Mouse (Mus musculus): ENCODE measurements around the gene Neil3. TPM values are rescaled to one million over a fixed set of nuclear protein-coding genes. Genes with fewer than 3 reads are reported as not detected.
A peak's percentile ranks its signal among the peaks of the same experiment; 100 is the strongest.
"Not testable (repeated sequence)": the region's sequence is repeated elsewhere in the genome, so short reads cannot be mapped to it uniquely, and the experiment has no call there.

The Neil3 gene
- polyA plus RNA-seq, 1 experiment from 2014 or later, result 12.8 TPM

DNA sequence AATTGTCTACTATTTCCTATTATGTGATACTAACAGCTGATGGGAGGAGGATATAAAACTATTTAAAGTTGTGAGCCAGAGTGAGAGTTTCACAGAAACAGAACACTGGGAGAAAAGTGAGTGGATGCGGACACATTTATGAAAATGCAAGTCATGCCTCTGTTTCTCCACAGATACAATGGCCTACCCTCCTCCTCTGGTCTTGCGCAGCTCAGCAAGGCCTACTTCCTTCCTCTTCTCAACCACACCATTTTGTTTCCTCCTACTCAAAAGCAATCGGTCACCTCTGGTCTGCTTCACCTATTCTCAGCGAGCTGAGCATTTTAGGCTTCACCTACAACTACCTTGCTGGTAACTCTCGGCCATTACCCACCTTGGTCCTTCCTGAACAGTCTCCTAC lies 34.0 kb downstream of the Neil3 start:
- H3K9ac ChIP-seq (replicated peaks), result no peak overlapping the region
- no peak overlapping the region for H3K4me2 ChIP-seq (replicated peaks)
- H3K9me3 ChIP-seq, result no peaks in the 10 kb centered on the region
- 91% methylated on average over 5 of the region's 5 CpGs for WGBS
- H3K27ac ChIP-seq, result no peak overlapping the region
- no peaks in the 10 kb centered on the region for H3K27me3 ChIP-seq
- peaks cover 7% of the 10 kb centered on the region for H3K4me1 ChIP-seq (replicated peaks)
- H3K4me3 ChIP-seq (replicated peaks), result no peak overlapping the region
- ATAC-seq, result no peak
- no peaks in the 10 kb centered on the region for H3K36me3 ChIP-seq

DNA sequence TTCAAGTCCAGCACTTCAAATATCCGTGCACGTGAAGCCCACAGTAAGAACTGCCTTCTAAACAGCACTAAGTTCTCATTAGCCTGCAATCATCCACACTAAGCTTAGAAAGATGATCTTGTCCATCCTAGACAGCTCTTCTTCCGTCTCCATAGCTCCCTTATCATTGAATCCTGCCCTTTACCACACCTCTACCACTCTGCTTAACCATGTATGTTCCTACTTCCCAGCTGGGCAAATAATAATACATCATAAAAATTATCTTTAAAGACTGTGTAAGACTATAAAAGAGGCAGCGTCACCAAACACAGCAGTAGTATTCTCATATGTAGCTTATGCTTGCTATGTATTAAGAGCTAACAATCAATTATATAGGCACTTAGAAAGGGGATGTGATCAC lies 35.2 kb downstream of the Neil3 start:
- no peak overlapping the region for H3K9ac ChIP-seq (replicated peaks)
- H3K4me3 ChIP-seq (replicated peaks), result no peak overlapping the region
- H3K4me2 ChIP-seq (replicated peaks), result no peak overlapping the region
- ATAC-seq, result no peak
- H3K9me3 ChIP-seq, result no peaks in the 10 kb centered on the region
- no peak overlapping the region for H3K27ac ChIP-seq
- 94% methylated on average over 4 of the region's 4 CpGs for WGBS
- H3K27me3 ChIP-seq, result no peaks in the 10 kb centered on the region
- H3K36me3 ChIP-seq, result no peaks in the 10 kb centered on the region
- H3K4me1 ChIP-seq (replicated peaks), result peaks cover 8% of the 10 kb centered on the region

DNA sequence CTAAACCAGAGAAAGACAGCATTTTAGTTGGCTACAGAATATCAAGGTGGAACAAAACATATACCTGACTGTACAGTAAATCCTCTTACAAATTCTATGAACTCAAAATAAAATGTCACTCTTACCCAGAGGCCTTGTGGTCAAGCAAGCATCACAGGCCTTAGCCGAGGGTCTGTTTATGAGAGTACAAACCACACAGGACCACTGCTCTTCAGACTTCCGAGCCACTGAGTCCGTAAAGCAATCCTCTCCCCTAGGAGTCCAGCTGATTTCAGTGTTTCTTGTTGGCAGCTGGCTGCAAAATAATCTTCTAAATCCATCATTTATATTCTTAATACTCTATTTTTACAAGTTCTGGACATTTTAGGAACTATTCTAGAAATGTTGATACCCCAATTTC lies 38.0 kb downstream of the Neil3 start:
- H3K4me2 ChIP-seq (replicated peaks), result no peak overlapping the region
- no peaks in the 10 kb centered on the region for H3K27me3 ChIP-seq
- H3K9me3 ChIP-seq, result no peaks in the 10 kb centered on the region
- H3K27ac ChIP-seq, result peak overlapping the region; percentile 67
- no peak overlapping the region for H3K4me3 ChIP-seq (replicated peaks)
- no peak overlapping the region for H3K9ac ChIP-seq (replicated peaks)
- peak; percentile 82; the same call in 1 of the 2 replicates for ATAC-seq
- peaks cover 8% of the 10 kb centered on the region for H3K4me1 ChIP-seq (replicated peaks)
- no peaks in the 10 kb centered on the region for H3K36me3 ChIP-seq
- WGBS, result 63% methylated on average over 3 of the region's 3 CpGs

- Histone ChIP-seq H3K4me1 (replicated peaks) (peaks cover 8% of the 10 kb centered on the region), H3K27ac (peak overlapping the region; percentile 80), H3K9ac (replicated peaks) (no peak overlapping the region), H3K27me3 (no peaks in the 10 kb centered on the region), H3K4me3 (replicated peaks) (no peak overlapping the region), H3K36me3 (0 out of 2 replicates have a peak, but pooled peaks cover 4% of the 10 kb centered on the region), H3K9me3 (no peaks in the 10 kb centered on the region), H3K4me2 (replicated peaks) (peak overlapping the region; percentile 19; the same call in 1 of the 2 replicates)
- peak; percentile 85 for ATAC-seq
- 51% methylated on average over 11 of the region's 11 CpGs for WGBS
These were observed 38.6 kb downstream of the Neil3 start for GRCm38 (mm10) chr8:53600025-53600811.

GRCm38 (mm10) chr8:53598101-53598500 lies 40.8 kb downstream of the Neil3 start:
- 95% methylated on average over 1 of the region's 1 CpGs for WGBS
- H3K36me3 ChIP-seq, result 0 out of 2 replicates have a peak, but pooled peaks cover 4% of the 10 kb centered on the region
- H3K9ac ChIP-seq (replicated peaks), result no peak overlapping the region
- peaks cover 8% of the 10 kb centered on the region for H3K4me1 ChIP-seq (replicated peaks)
- no peak overlapping the region for H3K27ac ChIP-seq
- H3K4me3 ChIP-seq (replicated peaks), result no peak overlapping the region
- no peaks in the 10 kb centered on the region for H3K9me3 ChIP-seq
- no peak overlapping the region for H3K4me2 ChIP-seq (replicated peaks)
- no peaks in the 10 kb centered on the region for H3K27me3 ChIP-seq
- no peak for ATAC-seq

DNA sequence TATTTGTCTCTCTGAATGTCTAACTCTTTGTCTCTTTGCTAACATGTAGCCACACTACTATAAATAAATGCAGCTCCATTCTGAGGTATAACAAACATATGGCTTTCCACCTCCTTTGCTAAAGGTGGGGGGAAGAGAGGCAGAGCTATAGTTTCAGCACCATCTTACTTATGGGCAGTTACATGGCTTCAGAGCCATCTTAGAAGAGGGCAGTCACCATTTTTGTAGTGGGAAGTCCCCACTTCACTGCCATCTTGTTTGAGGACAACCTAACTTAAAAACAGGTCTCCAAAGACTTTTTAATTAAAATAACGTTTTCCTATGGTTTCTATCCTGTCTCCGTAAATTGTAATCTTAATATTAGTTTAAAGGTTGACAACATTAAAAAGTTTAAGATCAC lies 47.1 kb downstream of the Neil3 start:
- H3K4me2 ChIP-seq (replicated peaks), result no peak overlapping the region
- WGBS, result 92% methylated on average over 2 of the region's 2 CpGs

GRCm38 (mm10) chr8:53573600-53573999 lies 65.3 kb downstream of the Neil3 start:
- WGBS, result 86% methylated on average over 2 of the region's 2 CpGs
- Histone ChIP-seq H3K9me3 (no peaks in the 10 kb centered on the region), H3K4me2 (replicated peaks) (no peak overlapping the region), H3K9ac (replicated peaks) (no peak overlapping the region), H3K4me1 (replicated peaks) (no peaks in the 10 kb centered on the region), H3K27me3 (no peaks in the 10 kb centered on the region), H3K36me3 (no peaks in the 10 kb centered on the region), H3K4me3 (replicated peaks) (no peak overlapping the region), H3K27ac (no peak overlapping the region)
- no peak for ATAC-seq

More for the DNA sequence above, 47.1 kb downstream of the Neil3 start:
- no peak for ATAC-seq
- no peaks in the 10 kb centered on the region for H3K4me1 ChIP-seq (replicated peaks)
- H3K9me3 ChIP-seq, result no peaks in the 10 kb centered on the region
- no peak overlapping the region for H3K9ac ChIP-seq (replicated peaks)
- H3K27me3 ChIP-seq, result no peaks in the 10 kb centered on the region
- no peak overlapping the region for H3K4me3 ChIP-seq (replicated peaks)
- H3K27ac ChIP-seq, result no peak overlapping the region
- 0 out of 2 replicates have a peak, but pooled peaks cover 4% of the 10 kb centered on the region for H3K36me3 ChIP-seq

- H3K36me3 ChIP-seq, result no peaks in the 10 kb centered on the region
- H3K27ac ChIP-seq, result no peak overlapping the region
- no peak for ATAC-seq
- 89% methylated on average over 6 of the region's 6 CpGs for WGBS
- H3K9me3 ChIP-seq, result no peaks in the 10 kb centered on the region
- no peak overlapping the region for H3K4me3 ChIP-seq (replicated peaks)
- no peaks in the 10 kb centered on the region for H3K27me3 ChIP-seq
- H3K4me1 ChIP-seq (replicated peaks), result 0 out of 2 replicates have a peak, but pooled peaks cover 8% of the 10 kb centered on the region
- H3K4me2 ChIP-seq (replicated peaks), result no peak overlapping the region
- H3K9ac ChIP-seq (replicated peaks), result no peak overlapping the region
These were observed 72.6 kb downstream of the Neil3 start for GRCm38 (mm10) chr8:53566223-53566622.

DNA sequence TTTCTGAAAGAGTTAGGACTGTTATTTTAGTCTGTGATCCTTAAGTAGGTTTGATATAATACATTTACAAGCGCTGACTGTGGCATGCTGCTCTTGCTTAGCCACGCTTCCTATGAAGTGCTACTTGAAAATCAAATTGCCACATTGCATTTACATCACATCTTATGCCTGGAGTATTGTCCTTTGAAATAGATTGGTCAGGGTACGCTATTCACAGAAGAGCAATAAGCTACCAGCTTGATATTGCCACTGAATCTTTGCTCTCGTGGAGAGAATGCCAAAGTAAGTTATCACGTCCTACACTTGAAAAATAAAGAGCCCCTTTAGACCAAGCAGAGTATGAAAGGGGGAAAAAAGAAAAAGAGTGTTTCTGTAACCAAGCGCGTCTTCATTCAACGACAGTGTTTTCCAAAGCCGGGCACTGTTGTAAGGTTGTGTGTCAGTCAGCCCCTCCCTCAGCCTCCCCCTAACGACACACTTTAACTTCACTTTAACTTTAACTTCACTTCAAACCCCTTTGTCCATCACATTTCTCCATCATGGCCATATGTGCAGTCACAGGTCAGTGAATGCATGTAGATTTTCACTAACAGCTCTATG lies 76.3 kb downstream of the Neil3 start:
- Histone ChIP-seq H3K4me3 (replicated peaks) (no peak overlapping the region), H3K9ac (replicated peaks) (no peak overlapping the region), H3K27me3 (no peaks in the 10 kb centered on the region), H3K36me3 (no peaks in the 10 kb centered on the region), H3K4me1 (replicated peaks) (0 out of 2 replicates have a peak, but pooled peaks cover 8% of the 10 kb centered on the region), H3K4me2 (replicated peaks) (no peak overlapping the region), H3K27ac (no peak overlapping the region), H3K9me3 (no peaks in the 10 kb centered on the region)
- 41% methylated on average over 10 of the region's 10 CpGs for WGBS
- ATAC-seq, result peak; percentile 86

DNA sequence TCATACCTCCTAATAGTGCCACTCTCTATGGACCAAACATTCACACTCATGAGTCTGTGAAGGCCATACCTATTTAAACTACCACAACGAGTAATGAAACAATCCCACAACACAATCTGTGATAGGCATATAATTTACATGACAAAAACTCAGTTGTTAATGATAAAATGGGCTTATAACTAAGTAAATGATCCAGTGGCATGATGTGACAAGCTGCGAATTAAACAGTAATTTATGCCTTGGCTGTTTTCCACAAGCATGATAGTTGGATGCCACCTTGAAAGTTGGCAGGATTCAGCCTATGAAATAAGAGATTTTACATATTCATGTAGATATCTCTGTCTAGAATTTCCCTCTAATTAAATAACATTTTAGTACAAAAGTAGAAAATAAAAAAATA lies 99.3 kb downstream of the Neil3 start:
- WGBS, result 79% methylated on average over 2 of the region's 2 CpGs
- Histone ChIP-seq H3K27me3 (no peaks in the 10 kb centered on the region), H3K27ac (no peak overlapping the region), H3K9me3 (no peaks in the 10 kb centered on the region), H3K4me2 (replicated peaks) (no peak overlapping the region), H3K9ac (replicated peaks) (no peak overlapping the region), H3K4me3 (replicated peaks) (no peak overlapping the region), H3K36me3 (no peaks in the 10 kb centered on the region), H3K4me1 (replicated peaks) (0 out of 2 replicates have a peak, but pooled peaks cover 3% of the 10 kb centered on the region)
- ATAC-seq, result no peak

GRCm38 (mm10) chr8:53538049-53538448 lies 100.8 kb downstream of the Neil3 start:
- H3K4me2 ChIP-seq (replicated peaks); H3K36me3 ChIP-seq; H3K27me3 ChIP-seq; H3K27ac ChIP-seq; H3K9ac ChIP-seq (replicated peaks); H3K4me1 ChIP-seq (replicated peaks); H3K9me3 ChIP-seq; H3K4me3 ChIP-seq (replicated peaks): not testable (repeated sequence)
- 24% methylated on average over 3 of the region's 3 CpGs for WGBS
- 0 out of 2 replicates have a peak, but pooled peaks have one; percentile 34 for ATAC-seq
